In the genomic region with DNA sequence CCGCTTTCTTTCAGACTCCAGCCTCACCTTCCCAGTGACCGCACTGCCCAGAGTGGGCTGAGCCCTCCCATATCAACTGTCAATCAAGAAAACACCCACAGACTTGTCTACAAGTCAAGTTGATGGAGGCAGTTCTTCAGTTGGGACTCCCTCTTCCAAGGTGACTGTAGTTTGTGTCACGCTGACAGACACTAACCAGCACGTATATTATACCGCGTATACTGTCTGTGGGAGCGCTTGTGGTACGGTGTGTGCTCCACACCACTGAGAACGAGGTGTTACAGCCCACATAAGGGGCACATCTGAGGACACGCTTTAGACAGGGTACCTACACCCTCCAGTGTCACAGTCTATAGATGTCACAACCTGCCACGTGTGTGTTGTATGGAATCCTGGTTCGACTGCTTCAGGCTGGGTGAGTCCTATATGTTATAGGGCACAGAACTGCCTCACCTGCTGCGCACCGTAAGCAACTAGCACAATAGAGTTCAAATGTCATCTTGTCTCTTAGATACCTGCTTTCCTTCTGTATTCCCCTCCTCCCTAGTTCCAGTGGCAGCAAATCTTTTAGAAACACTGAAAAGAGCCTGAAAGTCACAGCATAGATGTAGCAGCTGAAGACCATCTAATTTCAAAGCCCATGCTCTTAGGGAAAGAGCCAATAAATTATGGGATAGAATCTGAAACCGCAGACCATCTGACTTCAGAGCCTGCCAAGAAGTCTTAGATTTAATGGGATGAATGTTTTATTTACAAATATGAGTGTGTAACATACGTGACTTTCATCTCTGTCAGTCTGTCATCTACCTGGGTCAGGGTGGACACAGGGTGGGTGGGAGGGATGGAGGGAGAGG, we compare ENCODE assay signal across 22 mouse cellular contexts.
DNase-seq lines count a peak whose midpoint lies in the region; ATAC-seq and TF ChIP-seq lines count a peak whose summit lies in the region.
"Had no signal": no experiment of that assay in that cellular context is flagged by ENCODE, and none has a peak within 500 bp of the region (broad histone marks: within the 10 kb centered on the region; RNA-seq: fewer than 3 reads in every experiment).

No protein-coding gene starts in this region.

- TF ChIP-seq CTCF in stomach, postnatal 0 days (IDR thresholded peaks at IDR 0.05; ENCODE audit: low read depth): no peak

- no peak for TF ChIP-seq EP300 in stomach, postnatal 0 days (optimal IDR thresholded peaks at IDR 0.05)

- H3K9me3 ChIP-seq in forebrain, embryonic 15.5 days: no peaks in the 10 kb centered on the region
- H3K9me3 ChIP-seq in forebrain, embryonic 10.5 days: no peaks in the 10 kb centered on the region
- H3K9me3 ChIP-seq in kidney, embryonic 15.5 days (replicated peaks): no peaks in the 10 kb centered on the region
- no peaks in the 10 kb centered on the region for H3K9me3 ChIP-seq in stomach, postnatal 0 days (ENCODE audit: control insufficient read depth, low read length)
- H3K9me3 ChIP-seq: hindbrain, embryonic 10.5 days; midbrain, embryonic 15.5 days; neural tube, embryonic 12.5 days had no signal

- DNase-seq in forebrain, embryonic 10.5 days (ENCODE audit: extremely low spot score, low spot score): no peak
- no peak for DNase-seq in kidney, postnatal 25 days
- DNase-seq in lung, postnatal 10 days: peak; percentile 16
- DNase-seq in lung, postnatal 25 days (ENCODE audit: low spot score): no peak
- DNase-seq in stomach, postnatal 0 days (ENCODE audit: low spot score): no peak
- DNase-seq in B cell, adult 2 months: no peak
- DNase-seq: cerebellum, adult 11 months; cerebellum, adult 9-11 months; heart, postnatal 10 days; liver, postnatal 0 days; right cerebral cortex, postnatal 14 days; thymus, postnatal 14 days had no signal

- no peaks in the 10 kb centered on the region for H3K27me3 ChIP-seq in forebrain, embryonic 15.5 days
- H3K27me3 ChIP-seq in forebrain, embryonic 10.5 days (ENCODE audit: poor library complexity, severe bottlenecking): no peaks in the 10 kb centered on the region
- no peaks in the 10 kb centered on the region for H3K27me3 ChIP-seq in kidney, embryonic 15.5 days
- H3K27me3 ChIP-seq in stomach, postnatal 0 days (ENCODE audit: control insufficient read depth, insufficient read depth, low read length): no peaks in the 10 kb centered on the region
- H3K27me3 ChIP-seq: midbrain, embryonic 15.5 days; neural tube, embryonic 12.5 days had no signal

- no peak overlapping the region for H3K4me3 ChIP-seq in forebrain, embryonic 15.5 days
- H3K4me3 ChIP-seq in forebrain, embryonic 10.5 days: no peak overlapping the region
- no peak overlapping the region for H3K4me3 ChIP-seq in kidney, embryonic 15.5 days (replicated peaks)
- no peak overlapping the region for H3K4me3 ChIP-seq in stomach, postnatal 0 days (ENCODE audit: low read depth, low read length)
- H3K4me3 ChIP-seq: hindbrain, embryonic 10.5 days; midbrain, embryonic 15.5 days; neural tube, embryonic 12.5 days had no signal

- H3K27ac ChIP-seq in forebrain, embryonic 15.5 days (replicated peaks): 0 out of 2 replicates have a peak overlapping the region, but pooled peaks have one; percentile 3
- H3K27ac ChIP-seq in forebrain, embryonic 10.5 days: no peak overlapping the region
- no peak overlapping the region for H3K27ac ChIP-seq in kidney, embryonic 15.5 days
- no peak overlapping the region for H3K27ac ChIP-seq in stomach, postnatal 0 days (replicated peaks)
- H3K27ac ChIP-seq: hindbrain, embryonic 10.5 days; hindbrain, postnatal 0 days; midbrain, embryonic 15.5 days; neural tube, embryonic 12.5 days had no signal

- WGBS in forebrain, embryonic 15.5 days: 91% methylated on average over 16 of the region's 16 CpGs
- WGBS in forebrain, embryonic 10.5 days: 95% methylated on average over 16 of the region's 16 CpGs
- WGBS in kidney, embryonic 15.5 days: 71% methylated on average over 16 of the region's 16 CpGs
- WGBS in stomach, postnatal 0 days: 85% methylated on average over 16 of the region's 16 CpGs

- H3K36me3 ChIP-seq in forebrain, embryonic 15.5 days: no peaks in the 10 kb centered on the region
- no peaks in the 10 kb centered on the region for H3K36me3 ChIP-seq in forebrain, embryonic 10.5 days (replicated peaks)
- H3K36me3 ChIP-seq in kidney, embryonic 15.5 days: no peaks in the 10 kb centered on the region
- H3K36me3 ChIP-seq in stomach, postnatal 0 days (ENCODE audit: control insufficient read depth, insufficient read depth, low read length): no peaks in the 10 kb centered on the region
- H3K36me3 ChIP-seq: hindbrain, embryonic 10.5 days; midbrain, embryonic 15.5 days; neural tube, embryonic 12.5 days had no signal

- no peaks in the 10 kb centered on the region for H3K4me1 ChIP-seq in forebrain, embryonic 15.5 days
- no peaks in the 10 kb centered on the region for H3K4me1 ChIP-seq in forebrain, embryonic 10.5 days
- H3K4me1 ChIP-seq in kidney, embryonic 15.5 days: peaks cover 5% of the 10 kb centered on the region
- no peaks in the 10 kb centered on the region for H3K4me1 ChIP-seq in stomach, postnatal 0 days (replicated peaks; ENCODE audit: control insufficient read depth, insufficient read depth)
- H3K4me1 ChIP-seq: hindbrain, embryonic 10.5 days; midbrain, embryonic 15.5 days; neural tube, embryonic 12.5 days had no signal

- H3K9ac ChIP-seq in forebrain, embryonic 15.5 days (replicated peaks): no peak overlapping the region
- no peak overlapping the region for H3K9ac ChIP-seq in kidney, embryonic 15.5 days
- H3K9ac ChIP-seq in stomach, postnatal 0 days (ENCODE audit: low read length): no peak overlapping the region
- H3K9ac ChIP-seq: liver, postnatal 0 days; midbrain, embryonic 15.5 days; neural tube, embryonic 12.5 days had no signal

- no peak overlapping the region for H3K4me2 ChIP-seq in forebrain, embryonic 15.5 days (replicated peaks)
- H3K4me2 ChIP-seq in kidney, embryonic 15.5 days: no peak overlapping the region
- no peak overlapping the region for H3K4me2 ChIP-seq in stomach, postnatal 0 days (replicated peaks; ENCODE audit: low read depth)
- H3K4me2 ChIP-seq: heart, embryonic 11.5 days; liver, embryonic 11.5 days; midbrain, embryonic 15.5 days; neural tube, embryonic 12.5 days had no signal

- no peak; the same call in 1 of the 2 replicates for ATAC-seq in forebrain, embryonic 15.5 days (replicated peaks)
- peak; percentile 70; the same call in 1 of the 2 replicates for ATAC-seq in kidney, embryonic 15.5 days (replicated peaks; ENCODE audit: low FRiP score)
- ATAC-seq in stomach, postnatal 0 days (ENCODE audit: low FRiP score, low TSS enrichment): 0 out of 2 replicates have a peak, but pooled peaks have one; percentile 18
- ATAC-seq: CD4-positive, CD25-positive, alpha-beta regulatory T cell, adult 4 months; hindbrain, postnatal 0 days; intestine, embryonic 16.5 days; liver, postnatal 0 days; midbrain, embryonic 15.5 days had no signal
